Mouse (Mus musculus): ENCODE measurements around the gene Myo18a. TPM values are rescaled to one million over a fixed set of nuclear protein-coding genes. Genes with fewer than 3 reads are reported as not detected.

Myo18a gene
- polyA plus RNA-seq, 1 experiment from 2014 or later: 114 TPM

GRCm38 (mm10) chr11:77800869-77801701, 38.0 kb downstream of the Myo18a start:
- WGBS: under 1% methylated on average over 15 of the region's 15 CpGs
- peak; percentile 89 for ATAC-seq (ENCODE audit: insufficient number of reproducible peaks, insufficient read depth, low FRiP score, low read depth)

GRCm38 (mm10) chr11:77802341-77802865, 39.4 kb downstream of the Myo18a start:
- H3K4me3 ChIP-seq (ENCODE audit: control insufficient read depth in 1 of 2, insufficient read depth in 1 of 2, low read depth in 1 of 2, low read length in 2 of 2): peak overlapping the region; percentile 59 to 63
- H3K9ac ChIP-seq (ENCODE audit: low read length): peak overlapping the region; percentile 89
- WGBS: 17% methylated on average over 9 of the region's 9 CpGs
- H3K27ac ChIP-seq (replicated peaks in 1 of 2; ENCODE audit: control insufficient read depth in 1 of 2, insufficient read depth in 1 of 2, low read depth in 2 of 2, low read length in 2 of 2): peak overlapping the region; percentile 98 to 100
- H3K9me3 ChIP-seq (ENCODE audit: control insufficient read depth, low read length): no peaks in the 10 kb centered on the region
- H3K4me1 ChIP-seq (ENCODE audit: control insufficient read depth in 2 of 2, insufficient read depth in 2 of 2, low read length in 2 of 2): peaks cover 40 to 60% of the 10 kb centered on the region in 2 experiments
- peaks cover 3% of the 10 kb centered on the region; the same call in 1 of the 2 replicates for H3K36me3 ChIP-seq (ENCODE audit: control insufficient read depth, insufficient read depth, low read length)
- H3K4me2 ChIP-seq (ENCODE audit: low read length): peak overlapping the region; percentile 91
- no peak for ATAC-seq (ENCODE audit: insufficient number of reproducible peaks, insufficient read depth, low FRiP score, low read depth)
- H3K27me3 ChIP-seq (ENCODE audit: control insufficient read depth, insufficient read depth, low read length): no peaks in the 10 kb centered on the region

More at GRCm38 (mm10) chr11:77800869-77801701, 38.0 kb downstream of the Myo18a start:
- peaks cover 32 to 46% of the 10 kb centered on the region in 2 experiments for H3K4me1 ChIP-seq (ENCODE audit: control insufficient read depth in 2 of 2, insufficient read depth in 2 of 2, low read length in 2 of 2)
- no peaks in the 10 kb centered on the region for H3K27me3 ChIP-seq (ENCODE audit: control insufficient read depth, insufficient read depth, low read length)
- no peaks in the 10 kb centered on the region for H3K9me3 ChIP-seq (ENCODE audit: control insufficient read depth, low read length)
- peak overlapping the region; percentile 98 to 100 for H3K27ac ChIP-seq (replicated peaks in 1 of 2; ENCODE audit: control insufficient read depth in 1 of 2, insufficient read depth in 1 of 2, low read depth in 2 of 2, low read length in 2 of 2)
- H3K4me3 ChIP-seq (ENCODE audit: control insufficient read depth in 1 of 2, insufficient read depth in 1 of 2, low read depth in 1 of 2, low read length in 2 of 2): peak overlapping the region; percentile 59 to 63
- H3K9ac ChIP-seq (ENCODE audit: low read length): peak overlapping the region; percentile 89
- H3K36me3 ChIP-seq (ENCODE audit: control insufficient read depth, insufficient read depth, low read length): 0 out of 2 replicates have a peak, but pooled peaks cover 3% of the 10 kb centered on the region
- peak overlapping the region; percentile 91 for H3K4me2 ChIP-seq (ENCODE audit: low read length)

DNA sequence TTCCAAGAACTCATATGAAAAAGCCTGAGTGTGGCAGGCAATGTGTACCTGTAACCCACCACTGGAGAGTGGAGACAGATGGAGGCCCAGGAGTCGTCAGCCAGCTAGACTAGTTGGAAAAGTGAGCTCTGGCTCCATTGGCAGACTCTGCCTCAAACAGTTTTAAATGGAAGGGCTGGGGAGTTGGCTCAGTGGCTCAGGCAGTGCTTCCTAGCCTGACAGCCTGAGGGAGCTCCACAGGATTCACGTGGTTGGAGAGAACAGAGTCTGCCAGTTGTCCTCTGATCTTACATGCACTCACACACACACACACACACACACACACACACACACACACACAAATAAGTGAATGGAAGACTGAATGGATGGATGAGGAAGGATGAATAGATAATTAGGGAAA, 43.2 kb downstream of the Myo18a start:
- WGBS: 16% methylated on average over 2 of the region's 2 CpGs
- ATAC-seq (ENCODE audit: insufficient number of reproducible peaks, insufficient read depth, low FRiP score, low read depth): no peak
- H3K4me3 ChIP-seq (ENCODE audit: control insufficient read depth in 1 of 2, insufficient read depth in 1 of 2, low read depth in 1 of 2, low read length in 2 of 2): no peak overlapping the region
- H3K27me3 ChIP-seq (ENCODE audit: control insufficient read depth, insufficient read depth, low read length): no peaks in the 10 kb centered on the region
- 0 out of 2 replicates have a peak overlapping the region, but pooled peaks have one; percentile 21 for H3K9ac ChIP-seq (ENCODE audit: low read length)
- peaks cover 30% of the 10 kb centered on the region for H3K36me3 ChIP-seq (ENCODE audit: control insufficient read depth, insufficient read depth, low read length)
- H3K9me3 ChIP-seq (ENCODE audit: control insufficient read depth, low read length): no peaks in the 10 kb centered on the region
- H3K27ac ChIP-seq (replicated peaks in 1 of 2; ENCODE audit: control insufficient read depth in 1 of 2, insufficient read depth in 1 of 2, low read depth in 2 of 2, low read length in 2 of 2): peak overlapping the region in 1 of 2 experiments; percentile 55; a peak in 3 of 4 replicates
- peak overlapping the region; percentile 31; the same call in 1 of the 2 replicates for H3K4me2 ChIP-seq (ENCODE audit: low read length)
- H3K4me1 ChIP-seq (ENCODE audit: control insufficient read depth in 2 of 2, insufficient read depth in 2 of 2, low read length in 2 of 2): peaks cover 46 to 79% of the 10 kb centered on the region in 2 experiments

DNA sequence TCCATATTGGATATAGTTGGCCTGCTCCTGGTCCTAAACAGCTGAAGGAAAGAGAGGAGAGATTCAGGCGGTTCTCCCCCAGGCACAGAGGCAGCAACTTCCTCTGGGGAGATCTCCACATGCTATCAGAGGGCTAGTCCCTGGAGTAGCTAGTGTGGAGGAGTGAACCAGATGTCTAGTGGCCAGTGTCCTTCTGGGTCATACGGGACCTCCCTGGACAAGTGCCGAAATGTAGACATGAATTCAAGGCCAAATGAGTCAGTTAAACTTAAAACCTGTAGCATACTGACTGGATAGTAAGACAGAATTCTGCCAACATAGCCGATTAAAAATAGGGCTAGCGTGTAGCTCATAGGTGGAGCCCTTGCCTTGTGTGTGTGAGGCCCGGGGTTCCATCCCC, 43.8 kb downstream of the Myo18a start:
- peaks cover 37% of the 10 kb centered on the region for H3K36me3 ChIP-seq (ENCODE audit: control insufficient read depth, insufficient read depth, low read length)
- 57% methylated on average over 6 of the region's 6 CpGs for WGBS
- peak overlapping the region; percentile 49; the same call in 1 of the 2 replicates for H3K9ac ChIP-seq (ENCODE audit: low read length)
- H3K4me3 ChIP-seq (ENCODE audit: control insufficient read depth in 1 of 2, insufficient read depth in 1 of 2, low read depth in 1 of 2, low read length in 2 of 2): no peak overlapping the region
- no peaks in the 10 kb centered on the region for H3K27me3 ChIP-seq (ENCODE audit: control insufficient read depth, insufficient read depth, low read length)
- H3K9me3 ChIP-seq (ENCODE audit: control insufficient read depth, low read length): no peaks in the 10 kb centered on the region
- peak overlapping the region in 1 of 2 experiments; percentile 55; a peak in 2 of 4 replicates for H3K27ac ChIP-seq (replicated peaks in 1 of 2; ENCODE audit: control insufficient read depth in 1 of 2, insufficient read depth in 1 of 2, low read depth in 2 of 2, low read length in 2 of 2)
- peaks cover 46 to 73% of the 10 kb centered on the region in 2 experiments for H3K4me1 ChIP-seq (ENCODE audit: control insufficient read depth in 2 of 2, insufficient read depth in 2 of 2, low read length in 2 of 2)
- H3K4me2 ChIP-seq (ENCODE audit: low read length): peak overlapping the region; percentile 31
- no peak for ATAC-seq (ENCODE audit: insufficient number of reproducible peaks, insufficient read depth, low FRiP score, low read depth)

DNA sequence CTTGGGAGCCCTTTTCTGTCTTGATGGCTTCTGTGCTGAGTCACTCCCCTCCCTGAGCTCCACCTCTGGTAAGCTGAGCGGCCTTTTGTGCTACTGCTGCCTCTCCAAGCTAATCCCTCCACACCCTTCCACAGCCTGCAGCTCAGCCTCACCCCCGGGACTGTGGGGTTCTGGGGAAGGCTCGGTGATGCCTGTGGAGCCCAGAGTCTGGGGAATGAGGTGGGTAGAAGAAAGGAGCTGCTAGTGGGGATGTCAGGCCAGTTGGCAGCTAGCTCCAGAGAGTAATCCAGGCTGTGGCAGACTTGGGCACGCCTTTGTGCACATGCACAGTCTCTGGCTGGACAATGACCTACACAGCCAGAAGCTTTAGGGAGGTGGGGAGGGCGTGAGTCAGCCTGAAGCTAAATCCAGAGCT, 45.0 kb downstream of the Myo18a start:
- no peak for ATAC-seq (ENCODE audit: insufficient number of reproducible peaks, insufficient read depth, low FRiP score, low read depth)
- peaks cover 48% of the 10 kb centered on the region for H3K36me3 ChIP-seq (ENCODE audit: control insufficient read depth, insufficient read depth, low read length)
- H3K4me2 ChIP-seq (ENCODE audit: low read length): peak overlapping the region; percentile 31
- peak overlapping the region; percentile 54 for H3K9ac ChIP-seq (ENCODE audit: low read length)
- H3K4me1 ChIP-seq (ENCODE audit: control insufficient read depth in 2 of 2, insufficient read depth in 2 of 2, low read length in 2 of 2): peaks cover 40 to 68% of the 10 kb centered on the region in 2 experiments
- H3K9me3 ChIP-seq (ENCODE audit: control insufficient read depth, low read length): no peaks in the 10 kb centered on the region
- no peak overlapping the region for H3K4me3 ChIP-seq (ENCODE audit: control insufficient read depth in 1 of 2, insufficient read depth in 1 of 2, low read depth in 1 of 2, low read length in 2 of 2)
- peak overlapping the region; percentile 44 to 67 for H3K27ac ChIP-seq (replicated peaks in 1 of 2; ENCODE audit: control insufficient read depth in 1 of 2, insufficient read depth in 1 of 2, low read depth in 2 of 2, low read length in 2 of 2)
- H3K27me3 ChIP-seq (ENCODE audit: control insufficient read depth, insufficient read depth, low read length): no peaks in the 10 kb centered on the region
- 20% methylated on average over 5 of the region's 5 CpGs for WGBS

GRCm38 (mm10) chr11:77809215-77809614, 46.2 kb downstream of the Myo18a start:
- WGBS: 57% methylated on average over 4 of the region's 4 CpGs
- Histone ChIP-seq H3K9ac (ENCODE audit: low read length) (peak overlapping the region; percentile 42), H3K36me3 (ENCODE audit: control insufficient read depth, insufficient read depth, low read length) (peaks cover 59% of the 10 kb centered on the region), H3K4me2 (ENCODE audit: low read length) (no peak overlapping the region), H3K27ac (replicated peaks in 1 of 2; ENCODE audit: control insufficient read depth in 1 of 2, insufficient read depth in 1 of 2, low read depth in 2 of 2, low read length in 2 of 2) (no peak overlapping the region; a peak in 1 of 4 replicates), H3K9me3 (ENCODE audit: control insufficient read depth, low read length) (no peaks in the 10 kb centered on the region), H3K27me3 (ENCODE audit: control insufficient read depth, insufficient read depth, low read length) (no peaks in the 10 kb centered on the region), H3K4me3 (ENCODE audit: control insufficient read depth in 1 of 2, insufficient read depth in 1 of 2, low read depth in 1 of 2, low read length in 2 of 2) (no peak overlapping the region), H3K4me1 (ENCODE audit: control insufficient read depth in 2 of 2, insufficient read depth in 2 of 2, low read length in 2 of 2) (peaks cover 33 to 59% of the 10 kb centered on the region in 2 experiments)
- no peak for ATAC-seq (ENCODE audit: insufficient number of reproducible peaks, insufficient read depth, low FRiP score, low read depth)

- Histone ChIP-seq H3K4me1 (ENCODE audit: control insufficient read depth in 2 of 2, insufficient read depth in 2 of 2, low read length in 2 of 2) (peaks cover 30 to 59% of the 10 kb centered on the region in 2 experiments), H3K4me3 (ENCODE audit: control insufficient read depth in 1 of 2, insufficient read depth in 1 of 2, low read depth in 1 of 2, low read length in 2 of 2) (no peak overlapping the region), H3K9me3 (ENCODE audit: control insufficient read depth, low read length) (no peaks in the 10 kb centered on the region), H3K4me2 (ENCODE audit: low read length) (no peak overlapping the region), H3K27ac (replicated peaks in 1 of 2; ENCODE audit: control insufficient read depth in 1 of 2, insufficient read depth in 1 of 2, low read depth in 2 of 2, low read length in 2 of 2) (no peak overlapping the region), H3K27me3 (ENCODE audit: control insufficient read depth, insufficient read depth, low read length) (no peaks in the 10 kb centered on the region), H3K36me3 (ENCODE audit: control insufficient read depth, insufficient read depth, low read length) (peaks cover 67% of the 10 kb centered on the region), H3K9ac (ENCODE audit: low read length) (peak overlapping the region; percentile 42; the same call in 1 of the 2 replicates)
- WGBS: 51% methylated on average over 6 of the region's 6 CpGs
- no peak for ATAC-seq (ENCODE audit: insufficient number of reproducible peaks, insufficient read depth, low FRiP score, low read depth)
Measured at GRCm38 (mm10) chr11:77810018-77810417, 47.0 kb downstream of the Myo18a start.
